ENCODE assay signal across 9 mouse cellular contexts in the genomic region with DNA sequence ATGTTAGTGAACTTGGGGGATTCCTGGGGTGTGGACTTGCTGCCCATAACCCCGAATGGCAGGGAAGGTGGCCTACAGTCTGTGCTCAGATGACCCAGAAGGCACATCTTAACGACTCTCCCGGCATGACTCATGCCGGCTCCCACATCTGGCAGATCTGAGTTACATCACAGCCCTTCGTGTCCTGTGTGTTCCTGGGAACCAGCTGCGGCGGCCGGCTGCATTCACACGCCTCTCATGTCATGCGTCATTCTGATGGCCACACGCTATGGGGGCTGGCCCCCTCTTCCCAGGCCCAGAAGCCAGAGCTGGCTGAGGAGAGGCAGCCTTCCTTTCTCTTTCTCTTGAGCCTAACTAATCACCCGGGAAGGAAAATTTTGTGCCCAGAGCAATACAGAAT.
DNase-seq lines count a peak whose midpoint lies in the region; ATAC-seq and TF ChIP-seq lines count a peak whose summit lies in the region.
"Had no signal": no experiment of that assay in that cellular context is flagged by ENCODE, and none has a peak within 500 bp of the region (broad histone marks: within the 10 kb centered on the region; RNA-seq: fewer than 3 reads in every experiment).

No protein-coding gene starts in this region.

- ATAC-seq in midbrain, embryonic 13.5 days = no peak
- ATAC-seq in midbrain, embryonic 14.5 days (ENCODE audit: low FRiP score, low TSS enrichment) = no peak
- peak; percentile 80 for ATAC-seq in limb, embryonic 13.5 days (ENCODE audit: low FRiP score, low read depth)
- no peak for ATAC-seq in monocyte, adult 5-6 weeks (replicated peaks; ENCODE audit: insufficient number of reproducible peaks, low FRiP score, low TSS enrichment, poor library complexity, severe bottlenecking)

- WGBS in midbrain, embryonic 13.5 days = 74% methylated on average over 12 of the region's 12 CpGs
- WGBS in midbrain, embryonic 14.5 days = 64% methylated on average over 12 of the region's 12 CpGs
- 20% methylated on average over 12 of the region's 12 CpGs for WGBS in limb, embryonic 13.5 days
- WGBS in small intestine, adult 2 months = 59% methylated on average over 12 of the region's 12 CpGs

- intact Hi-C loops in heart, postnatal 10 days (cut with DNase I) = no loop called here

- no peak for TF ChIP-seq POLR2A in small intestine, adult 2 months (IDR thresholded peaks at IDR 0.05; ENCODE audit: low read depth, low read length)

- 0 out of 2 replicates have a peak, but pooled peaks cover 7% of the 10 kb centered on the region for H3K36me3 ChIP-seq in midbrain, embryonic 13.5 days
- H3K36me3 ChIP-seq in midbrain, embryonic 14.5 days (ENCODE audit: control insufficient read depth, insufficient read depth, low read length) = no peaks in the 10 kb centered on the region
- peaks cover 4% of the 10 kb centered on the region; the same call in 1 of the 2 replicates for H3K36me3 ChIP-seq in limb, embryonic 13.5 days
- no peaks in the 10 kb centered on the region for H3K36me3 ChIP-seq in small intestine, adult 2 months (ENCODE audit: control insufficient read depth, insufficient read depth, low read length)

- H3K9me3 ChIP-seq in midbrain, embryonic 13.5 days = 0 out of 2 replicates have a peak, but pooled peaks cover 2% of the 10 kb centered on the region
- no peaks in the 10 kb centered on the region for H3K9me3 ChIP-seq in midbrain, embryonic 14.5 days (ENCODE audit: control insufficient read depth, low read length)
- H3K9me3 ChIP-seq in limb, embryonic 13.5 days = 0 out of 2 replicates have a peak, but pooled peaks cover 4% of the 10 kb centered on the region

- H3K4me3 ChIP-seq in midbrain, embryonic 13.5 days (replicated peaks) = no peak overlapping the region
- no peak overlapping the region for H3K4me3 ChIP-seq in midbrain, embryonic 14.5 days (replicated peaks; ENCODE audit: low read depth, low read length)
- H3K4me3 ChIP-seq in brown adipose tissue, adult 24 weeks (ENCODE audit: insufficient read depth, low read depth, low read length) = no peak overlapping the region
- H3K4me3 ChIP-seq in limb, embryonic 13.5 days = no peak overlapping the region
- H3K4me3 ChIP-seq in small intestine, adult 2 months (ENCODE audit: low read depth, low read length) = no peak overlapping the region

- TF ChIP-seq CTCF in small intestine, adult 2 months (IDR thresholded peaks at IDR 0.05; ENCODE audit: extremely low read depth, insufficient read length, insufficient replicate concordance, low read depth, low read length) = no peak

- peaks cover 34% of the 10 kb centered on the region for H3K4me1 ChIP-seq in midbrain, embryonic 13.5 days (replicated peaks)
- H3K4me1 ChIP-seq in midbrain, embryonic 14.5 days (ENCODE audit: control insufficient read depth, insufficient read depth, low read length) = no peaks in the 10 kb centered on the region
- H3K4me1 ChIP-seq in brown adipose tissue, adult 24 weeks (ENCODE audit: control insufficient read depth, insufficient read depth, insufficient read length, low read length) = peaks cover 28% of the 10 kb centered on the region
- peaks cover 36% of the 10 kb centered on the region for H3K4me1 ChIP-seq in limb, embryonic 13.5 days
- 0 out of 2 replicates have a peak, but pooled peaks cover 2% of the 10 kb centered on the region for H3K4me1 ChIP-seq in small intestine, adult 2 months (ENCODE audit: control insufficient read depth, insufficient read depth, insufficient read length, low read length)

- no peak for DNase-seq in midbrain, embryonic 14.5 days
- peak; percentile 78 to 81 for DNase-seq in heart, postnatal 10 days
- no peak for DNase-seq in T-cell, adult 2 months (ENCODE audit: low spot score)

- H3K27me3 ChIP-seq in midbrain, embryonic 13.5 days = no peaks in the 10 kb centered on the region
- H3K27me3 ChIP-seq in midbrain, embryonic 14.5 days (ENCODE audit: control insufficient read depth, insufficient read depth, low read length) = no peaks in the 10 kb centered on the region
- H3K27me3 ChIP-seq in limb, embryonic 13.5 days = no peaks in the 10 kb centered on the region
- H3K27me3 ChIP-seq in small intestine, adult 2 months (ENCODE audit: control insufficient read depth, insufficient read depth, low read length) = no peaks in the 10 kb centered on the region

- H3K9ac ChIP-seq in midbrain, embryonic 13.5 days (replicated peaks) = no peak overlapping the region
- no peak overlapping the region for H3K9ac ChIP-seq in midbrain, embryonic 14.5 days (replicated peaks; ENCODE audit: low read length)
- no peak overlapping the region; the same call in 1 of the 2 replicates for H3K9ac ChIP-seq in limb, embryonic 13.5 days
- H3K9ac ChIP-seq: liver, embryonic 14.5 days had no signal

- H3K27ac ChIP-seq in midbrain, embryonic 13.5 days = peak overlapping the region; percentile 56; the same call in 1 of the 2 replicates
- no peak overlapping the region for H3K27ac ChIP-seq in midbrain, embryonic 14.5 days (replicated peaks; ENCODE audit: low read depth, low read length)
- peak overlapping the region; percentile 78 for H3K27ac ChIP-seq in brown adipose tissue, adult 24 weeks (replicated peaks; ENCODE audit: low read depth, low read length)
- H3K27ac ChIP-seq in limb, embryonic 13.5 days = peak overlapping the region; percentile 2
- peak overlapping the region; percentile 45 for H3K27ac ChIP-seq in small intestine, adult 2 months (ENCODE audit: insufficient read depth, low read depth, low read length)
- H3K27ac ChIP-seq: liver, embryonic 14.5 days had no signal

- no peak overlapping the region for H3K4me2 ChIP-seq in midbrain, embryonic 13.5 days (replicated peaks)
- no peak overlapping the region for H3K4me2 ChIP-seq in midbrain, embryonic 14.5 days (ENCODE audit: low read length)
- H3K4me2 ChIP-seq in limb, embryonic 13.5 days (replicated peaks) = peak overlapping the region; percentile 36

Comparison
In these comparisons a context has a peak if more than half of its experiments do, and no peak if none do; other contexts are left out.
1. DNase-seq: peak in heart, postnatal 10 days (2 of 2); none in midbrain, embryonic 14.5 days (single experiment) and T-cell, adult 2 months (single experiment).